Mouse (Mus musculus) CH12.LX (cell line): ENCODE data around the gene Tbc1d22a. TPM values are rescaled to one million over a fixed set of nuclear protein-coding genes. Genes with fewer than 3 reads are reported as not detected.

Experiments
- DNase-seq: peaks from one replicate; pipeline ENCODE4 v3.0.0-alpha.2; 2013; ENCODE audit errors: extremely low read depth
- H3K27ac ChIP-seq: 2 replicates; pipeline ENCODE4 v1.5.1; 2012; ENCODE audit warnings: low read depth, mild to moderate bottlenecking, control low read depth, moderate library complexity; ENCODE audit not compliant: insufficient read depth
- H3K27me3 ChIP-seq: replicated peaks from 2 replicates; pipeline ENCODE3; 2012; ENCODE audit warnings: inconsistent platforms
- H3K36me3 ChIP-seq, 2 experiments: replicated peaks in 1 of 2; 2 replicates each; pipeline versions ENCODE3 to v1.6.1; 2012; ENCODE audit warnings: inconsistent platforms in 1 of 2, low read length in 1 of 2, mild to moderate bottlenecking in 1 of 2, mixed read lengths in 1 of 2, moderate library complexity in 1 of 2; ENCODE audit not compliant: control insufficient read depth in 1 of 2, insufficient read depth in 1 of 2
- H3K4me1 ChIP-seq, 2 experiments: 2 replicates each; pipeline ENCODE4 v1.6.1; 2012; ENCODE audit warnings: inconsistent platforms in 1 of 2, moderate library complexity in 1 of 2; ENCODE audit not compliant: insufficient read depth in 2 of 2, control insufficient read depth in 1 of 2
- H3K4me2 ChIP-seq: 2 replicates; pipeline ENCODE4 v1.6.1; 2012; ENCODE audit warnings: low read depth, mild to moderate bottlenecking, control low read depth; ENCODE audit not compliant: poor library complexity, insufficient read depth, severe bottlenecking
- H3K4me3 ChIP-seq, 3 experiments: fragments of 150-350 bp in 1 of 3; sonication (generic) in 1 of 3; replicated peaks in 1 of 3; 2 replicates each; pipeline versions ENCODE3 to v1.5.1; 2011 to 2012; ENCODE audit warnings: low read depth in 2 of 3, low read length in 2 of 3, mild to moderate bottlenecking in 2 of 3, moderate library complexity in 2 of 3, control low read depth in 1 of 3, improper control_type of control experiment in 1 of 3, inconsistent platforms in 1 of 3, mixed read lengths in 1 of 3; ENCODE audit not compliant: poor library complexity in 1 of 3
- H3K79me2 ChIP-seq: replicated peaks from 2 replicates; pipeline ENCODE4 v1.6.1; 2012; ENCODE audit warnings: mild to moderate bottlenecking, moderate library complexity; ENCODE audit not compliant: control insufficient read depth, poor library complexity, insufficient read depth, severe bottlenecking; ENCODE audit errors: extremely low read depth
- H3K9ac ChIP-seq: 2 replicates; pipeline ENCODE4 v1.6.1; 2012; ENCODE audit warnings: low read depth, mild to moderate bottlenecking, control low read depth, moderate library complexity; ENCODE audit not compliant: insufficient read depth
- H3K9me3 ChIP-seq: replicated peaks from 2 replicates; pipeline ENCODE3; 2012; ENCODE audit warnings: low read length, inconsistent platforms, mixed read lengths
- BHLHE40 ChIP-seq: IDR thresholded peaks from 2 replicates; pipeline ENCODE4 v1.6.1; 2011; ENCODE audit warnings: mild to moderate bottlenecking, low read depth, low read length, improper control_type of control experiment
- CHD1 ChIP-seq: IDR thresholded peaks from 2 replicates; pipeline ENCODE4 v1.6.1; 2012; ENCODE audit warnings: low read depth, low read length, improper control_type of control experiment, inconsistent platforms
- E2F4 ChIP-seq: IDR thresholded peaks from 2 replicates; pipeline ENCODE4 v1.6.1; 2011; ENCODE audit warnings: low read depth, low read length, improper control_type of control experiment; ENCODE audit not compliant: insufficient replicate concordance
- ETS1 ChIP-seq: conservative IDR thresholded peaks from 2 replicates; pipeline ENCODE4 v1.6.1; 2012; ENCODE audit warnings: low read depth, mild to moderate bottlenecking, inconsistent platforms, low read length, improper control_type of control experiment, moderate library complexity
- GABPA ChIP-seq: IDR thresholded peaks from 2 replicates; pipeline ENCODE4 v1.6.1; 2012; ENCODE audit warnings: low read depth, low read length, improper control_type of control experiment, inconsistent platforms; ENCODE audit not compliant: insufficient replicate concordance
- JUN ChIP-seq: IDR thresholded peaks from 2 replicates; pipeline ENCODE4 v1.6.1; 2011; ENCODE audit warnings: low read depth, mild to moderate bottlenecking, low read length, improper control_type of control experiment, moderate library complexity; ENCODE audit not compliant: insufficient read depth
- JUND ChIP-seq: conservative IDR thresholded peaks from 2 replicates; pipeline ENCODE4 v1.6.1; 2011; ENCODE audit warnings: low read depth, low read length, improper control_type of control experiment
- MAFK ChIP-seq: IDR thresholded peaks from 2 replicates; pipeline ENCODE4 v1.6.1; 2011; ENCODE audit warnings: low read length, improper control_type of control experiment; ENCODE audit not compliant: insufficient replicate concordance
- MAX ChIP-seq: IDR thresholded peaks from 2 replicates; pipeline ENCODE4 v1.6.1; 2011; ENCODE audit warnings: low read length, improper control_type of control experiment
- MAZ ChIP-seq: IDR thresholded peaks from 2 replicates; pipeline ENCODE4 v1.6.1; 2012; ENCODE audit warnings: low read depth, mild to moderate bottlenecking, inconsistent platforms, low read length, improper control_type of control experiment, moderate library complexity
- MEF2A ChIP-seq: IDR thresholded peaks from 2 replicates; pipeline ENCODE4 v1.6.1; 2014; ENCODE audit warnings: low read depth, mild to moderate bottlenecking, inconsistent platforms, low read length, improper control_type of control experiment, borderline replicate concordance
- MYC ChIP-seq: IDR thresholded peaks from 2 replicates; pipeline ENCODE4 v1.6.1; 2011; ENCODE audit warnings: low read depth, mild to moderate bottlenecking, improper control_type of control experiment, low read length
- NELFE ChIP-seq: IDR thresholded peaks from 2 replicates; pipeline ENCODE4 v1.6.1; 2011; ENCODE audit warnings: low read depth, low read length, improper control_type of control experiment
- POLR2AphosphoS2 ChIP-seq: IDR thresholded peaks from 2 replicates; pipeline ENCODE4 v1.6.1; 2011; ENCODE audit warnings: low read depth, low read length, improper control_type of control experiment
- RAD21 ChIP-seq: IDR thresholded peaks from 2 replicates; pipeline ENCODE4 v1.6.1; 2011; ENCODE audit warnings: low read depth, mild to moderate bottlenecking, low read length, improper control_type of control experiment, moderate library complexity
- RCOR1 ChIP-seq: conservative IDR thresholded peaks from 2 replicates; pipeline ENCODE4 v1.6.1; 2012; ENCODE audit warnings: low read depth, mild to moderate bottlenecking, inconsistent platforms, low read length, improper control_type of control experiment
- SIN3A ChIP-seq: IDR thresholded peaks from 2 replicates; pipeline ENCODE4 v1.6.1; 2012; ENCODE audit warnings: low read length, improper control_type of control experiment, inconsistent platforms
- SMC3 ChIP-seq: IDR thresholded peaks from 2 replicates; pipeline ENCODE4 v1.6.1; 2011; ENCODE audit warnings: low read depth, low read length, improper control_type of control experiment
- TCF12 ChIP-seq: IDR thresholded peaks from 2 replicates; pipeline ENCODE4 v1.6.1; 2014; ENCODE audit warnings: low read depth, mild to moderate bottlenecking, inconsistent platforms, low read length, improper control_type of control experiment
- UBTF ChIP-seq: IDR thresholded peaks from 2 replicates; pipeline ENCODE4 v1.6.1; 2012; ENCODE audit warnings: low read depth, mild to moderate bottlenecking, inconsistent platforms, low read length, improper control_type of control experiment, moderate library complexity
- USF1 ChIP-seq: IDR thresholded peaks from 2 replicates; pipeline ENCODE4 v1.6.1; 2014; ENCODE audit warnings: low read depth, mild to moderate bottlenecking, inconsistent platforms, low read length, improper control_type of control experiment
- ZKSCAN1 ChIP-seq: IDR thresholded peaks from 2 replicates; pipeline ENCODE4 v1.6.1; 2012; ENCODE audit warnings: low read depth, inconsistent platforms, low read length, improper control_type of control experiment, borderline replicate concordance
- ZMIZ1 ChIP-seq: IDR thresholded peaks from 2 replicates; pipeline ENCODE4 v1.6.1; 2012; ENCODE audit warnings: low read depth, mild to moderate bottlenecking, inconsistent platforms, low read length, improper control_type of control experiment
- dilution Hi-C: fragments of 300-500 bp; cut with MboI; formaldehyde crosslinking; loops from 2 replicates; pipeline ENCODE4 v1.14.3; 2020; ENCODE audit warnings: low sequenced_read_pairs; ENCODE audit not compliant: extremely low pct_unique_long_range_greater_than_20kb, extremely low pct_ligation_motif_present
- in situ Hi-C: fragments of 300-500 bp; cut with MboI; formaldehyde crosslinking; loops from 3 replicates; pipeline ENCODE4 v1.14.3; 2019; ENCODE audit warnings: low sequenced_read_pairs, low pct_ligation_motif_present, low pct_unique_long_range_greater_than_20kb, mixed read lengths
- polyA plus RNA-seq: library from polyadenylated mRNA; unstranded; fragments of >175 nt; gene quantifications from 2 replicates; pipeline ENCODE4 v1.2.1, GENCODE M21; 2012; ENCODE audit warnings: low read depth; ENCODE audit not compliant: insufficient read length
- total RNA-seq, 2 experiments: library from RNA; depleted of rRNA; stranded (reverse); fragments of 300-350 nt in 1 of 2; fragments of >200 nt in 1 of 2; gene quantifications; 2 replicates each; pipeline ENCODE4 v1.2.3; 2012 to 2014

Tbc1d22a gene
- total and polyA plus RNA-seq, 3 experiments = 17.6 to 20.2 (median 19.4) TPM

DNA sequence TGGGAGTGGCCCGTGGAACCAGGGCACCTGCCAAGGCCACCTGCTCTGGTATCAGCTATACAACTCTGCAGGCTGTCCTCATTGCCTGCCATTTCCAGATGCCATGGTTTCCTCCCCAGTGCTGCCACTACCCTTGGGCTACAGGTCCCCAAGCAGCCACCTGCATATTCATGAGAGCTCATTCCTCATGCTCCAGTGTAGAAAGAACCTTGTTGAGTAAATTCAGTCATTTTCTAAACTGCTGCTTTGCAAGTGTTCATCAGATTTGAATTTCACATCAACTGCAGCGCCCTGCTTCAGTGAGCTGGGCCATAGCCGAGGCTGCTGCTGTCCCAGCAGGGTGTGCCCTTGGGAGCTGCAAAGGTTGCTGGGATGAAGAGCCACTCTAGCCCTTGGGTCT is 174.3 kb downstream of the Tbc1d22a start (continued):
- TF ChIP-seq JUND = no peak
- no peak for TF ChIP-seq MYC
- no peak for TF ChIP-seq MAZ
- no peak for TF ChIP-seq UBTF
- TF ChIP-seq ETS1 = peak; percentile 53
- no peak for TF ChIP-seq JUN
- TF ChIP-seq MAX = peak; percentile 39; the same call in 1 of the 2 replicates
- no peak; the same call in 1 of the 2 replicates for TF ChIP-seq RAD21

DNA sequence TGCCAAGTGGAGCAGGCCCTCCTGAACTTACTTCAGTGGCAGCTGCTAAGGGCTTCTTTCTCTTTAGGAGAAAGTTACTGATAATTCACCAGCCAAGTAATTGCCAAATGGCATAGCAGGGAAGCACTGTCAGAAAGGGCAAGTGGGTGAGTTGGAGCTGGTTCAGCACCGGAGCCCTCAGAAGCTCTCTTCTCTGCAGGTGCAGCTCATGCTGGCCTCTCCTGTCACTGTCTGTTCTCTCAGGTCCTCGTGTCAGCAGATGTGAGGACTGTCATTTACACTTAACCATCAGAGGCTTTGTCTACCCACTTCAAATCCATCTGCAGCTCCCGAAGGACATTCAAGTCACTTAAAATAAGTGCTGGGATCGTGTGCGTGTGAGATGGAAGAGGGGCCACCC is 190.6 kb downstream of the Tbc1d22a start:
- Histone ChIP-seq H3K27me3 (no peaks in the 10 kb centered on the region), H3K79me2 (no peaks in the 10 kb centered on the region), H3K36me3 (peaks cover 0 to 49% of the 10 kb centered on the region in 2 experiments), H3K4me2 (no peak overlapping the region), H3K9ac (no peak overlapping the region), H3K4me1 (peaks cover 0 to 15% of the 10 kb centered on the region in 2 experiments; a peak in 1 of 4 replicates), H3K9me3 (no peaks in the 10 kb centered on the region), H3K27ac (no peak overlapping the region), H3K4me3 (no peak overlapping the region)
- in situ Hi-C loops = loop anchor here (5.0 kb wide), 1 partner anchor 153 kb away; no protein-coding TSS in a partner anchor
- dilution Hi-C loops = no loop called here
- DNase-seq = no peak
- TF ChIP-seq TCF12 (no peak), MAZ (no peak), SMC3 (no peak), SIN3A (no peak), MYC (no peak), POLR2AphosphoS2 (no peak), E2F4 (no peak), MEF2A (no peak), USF1 (no peak), ZMIZ1 (no peak), NELFE (no peak), BHLHE40 (no peak), RCOR1 (no peak), JUN (no peak), GABPA (no peak), MAFK (no peak), CHD1 (no peak), ZKSCAN1 (no peak)
